Mouse (Mus musculus) liver, adult 2 months (tissue): ENCODE data around the gene Lrp1.

ENCODE experiments used
- CTCF ChIP-seq: fragments of 200-500 bp; IDR thresholded peaks from 2 replicates; pipeline ENCODE4 v1.5.1; 2011; ENCODE audit warnings: low read depth, low read length, control low read depth
- POLR2A ChIP-seq: fragments of 200-500 bp; IDR thresholded peaks from 2 replicates; pipeline ENCODE4 v1.6.1; 2011; ENCODE audit warnings: low read length, control low read depth; ENCODE audit not compliant: insufficient read depth; ENCODE audit errors: extremely low read depth

GRCm38 (mm10) chr10:127615591-127615990 lies 5.4 kb downstream of the Lrp1 start:
- TF ChIP-seq CTCF (no peak), POLR2A (no peak)
